Mouse (Mus musculus) heart, postnatal 0 days (tissue): ENCODE results near the gene Map2k6. TPM values are rescaled to one million over a fixed set of nuclear protein-coding genes. Genes with fewer than 3 reads are reported as not detected.

ENCODE experiments used
- ATAC-seq: fragments of 200-750 bp; cut with Nextera tagmentation; 2 replicates; pipeline ENCODE4 v1.8.0; 2017; ENCODE audit warnings: low read depth, moderate number of reproducible peaks, moderate library complexity; ENCODE audit not compliant: insufficient read depth
- DNase-seq: peaks from one replicate; pipeline ENCODE4 v3.0.0-alpha.2; 2016; ENCODE audit warnings: low spot score
- H3K27ac ChIP-seq: fragments of 300-500 bp; sonication (generic); 2 replicates; pipeline ENCODE4 v1.5.1; 2014; ENCODE audit warnings: low read depth, mild to moderate bottlenecking
- H3K27me3 ChIP-seq: fragments of 300-500 bp; sonication (generic); 2 replicates; pipeline ENCODE4 v1.6.1; 2014; ENCODE audit warnings: low read length, mixed read lengths; ENCODE audit not compliant: control insufficient read depth, insufficient read depth
- H3K36me3 ChIP-seq: fragments of 300-500 bp; sonication (generic); replicated peaks from 2 replicates; pipeline ENCODE4 v1.6.1; 2014; ENCODE audit warnings: low read length, mixed read lengths; ENCODE audit not compliant: control insufficient read depth, insufficient read depth
- H3K4me1 ChIP-seq: fragments of 300-500 bp; sonication (generic); 2 replicates; pipeline ENCODE4 v1.6.1; 2014; ENCODE audit warnings: antibody characterized with exemption; ENCODE audit not compliant: control insufficient read depth, insufficient read depth
- H3K4me2 ChIP-seq: fragments of 300-500 bp; sonication (generic); 2 replicates; pipeline ENCODE4 v1.6.1; 2014; ENCODE audit warnings: low read depth, mild to moderate bottlenecking, low read length, moderate library complexity
- H3K4me3 ChIP-seq: fragments of 300-500 bp; sonication (generic); 2 replicates; pipeline ENCODE4 v1.5.1; 2014; ENCODE audit warnings: low read depth, low read length
- H3K9ac ChIP-seq: fragments of 300-500 bp; sonication (generic); replicated peaks from 2 replicates; pipeline ENCODE4 v1.6.1; 2014; ENCODE audit warnings: low read depth, low read length, mixed read lengths
- H3K9me3 ChIP-seq: fragments of 300-500 bp; sonication (generic); replicated peaks from 2 replicates; pipeline ENCODE4 v1.6.1; 2016; ENCODE audit warnings: low read length; ENCODE audit not compliant: control insufficient read depth
- CTCF ChIP-seq: IDR thresholded peaks from 2 replicates; pipeline ENCODE4 v1.5.1; 2016; ENCODE audit warnings: antibody characterized with exemption, control low read depth, low read depth
- EP300 ChIP-seq: IDR thresholded peaks from 2 replicates; pipeline ENCODE4 v1.6.1; 2016; ENCODE audit warnings: antibody characterized with exemption, low read depth
- WGBS: fragments of 180-500 bp; shearing (Covaris S2); extraction: QIAGEN DNeasy Blood & Tissue Kit; methylation state at CpG from one replicate; pipeline ENCODE4 v1.1.7; 2014; 5-methylcytosine and 5-hydroxymethylcytosine counted together
- polyA plus RNA-seq: library from polyadenylated mRNA; unstranded; fragments of >200 nt; fragmentation: Nextera tagmentation; extraction: Ambion mirVana; gene quantifications from 2 replicates; pipeline ENCODE4 v1.2.1, GENCODE M21; 2015
- total RNA-seq: library from RNA; depleted of rRNA; stranded (reverse); fragments of >200 nt; gene quantifications from 2 replicates; pipeline ENCODE4 v1.2.3, GENCODE M21; 2014; ENCODE audit warnings: low replicate concordance

Gene Map2k6
- total and polyA plus RNA-seq, 2 experiments from 2014 or later, result 9.3 to 17.4 TPM

DNA sequence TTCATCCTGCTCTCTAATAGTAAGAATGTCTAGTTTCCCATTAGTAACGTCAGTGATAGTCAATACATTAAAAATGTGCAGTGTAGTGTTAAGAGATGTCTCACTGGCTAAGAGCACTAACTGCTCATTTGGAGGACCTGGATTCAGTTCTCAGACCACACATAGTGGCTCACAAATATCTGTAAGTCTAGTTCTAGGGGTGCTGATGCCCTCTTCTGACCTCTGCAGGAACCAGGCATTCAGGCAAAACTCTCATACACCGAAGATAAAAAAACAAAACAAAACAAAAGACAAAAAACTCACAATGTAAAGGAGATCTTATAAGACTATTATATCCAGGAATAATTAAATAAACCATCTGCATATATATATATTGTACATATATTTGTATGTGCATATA, 72.4 kb downstream of the Map2k6 start:
- ATAC-seq (no peak), DNase-seq (no peak)
- Histone ChIP-seq H3K27ac (no peak overlapping the region), H3K27me3 (no peaks in the 10 kb centered on the region), H3K9me3 (no peaks in the 10 kb centered on the region), H3K4me3 (no peak overlapping the region), H3K4me2 (no peak overlapping the region), H3K9ac (no peak overlapping the region), H3K4me1 (0 out of 2 replicates have a peak, but pooled peaks cover 2% of the 10 kb centered on the region), H3K36me3 (no peaks in the 10 kb centered on the region)
- TF ChIP-seq CTCF (no peak), EP300 (no peak)
- WGBS, result 87% methylated on average over 2 of the region's 2 CpGs

GRCm38 (mm10) chr11:110472078-110472477, 73.2 kb downstream of the Map2k6 start:
- no peaks in the 10 kb centered on the region for H3K36me3 ChIP-seq
- H3K9me3 ChIP-seq, result no peaks in the 10 kb centered on the region
- no peak overlapping the region for H3K27ac ChIP-seq
- TF ChIP-seq EP300, result no peak
- TF ChIP-seq CTCF, result no peak
- WGBS, result 83% methylated on average over 5 of the region's 5 CpGs
- DNase-seq, result no peak
- H3K27me3 ChIP-seq, result no peaks in the 10 kb centered on the region
- no peak overlapping the region for H3K9ac ChIP-seq
- H3K4me1 ChIP-seq, result 0 out of 2 replicates have a peak, but pooled peaks cover 4% of the 10 kb centered on the region
- H3K4me2 ChIP-seq, result no peak overlapping the region
- ATAC-seq, result no peak
- no peak overlapping the region for H3K4me3 ChIP-seq

GRCm38 (mm10) chr11:110473495-110473894, 74.6 kb downstream of the Map2k6 start:
- Histone ChIP-seq H3K36me3 (no peaks in the 10 kb centered on the region), H3K4me1 (peaks cover 14% of the 10 kb centered on the region), H3K27ac (no peak overlapping the region), H3K9ac (no peak overlapping the region), H3K27me3 (no peaks in the 10 kb centered on the region), H3K4me3 (no peak overlapping the region), H3K4me2 (no peak overlapping the region), H3K9me3 (no peaks in the 10 kb centered on the region)
- 87% methylated on average over 16 of the region's 16 CpGs for WGBS
- no peak for ATAC-seq
- DNase-seq, result no peak
- TF ChIP-seq CTCF, result no peak
- TF ChIP-seq EP300, result no peak

- Histone ChIP-seq H3K9ac (no peak overlapping the region), H3K27ac (no peak overlapping the region), H3K36me3 (no peaks in the 10 kb centered on the region), H3K4me2 (no peak overlapping the region), H3K4me1 (peaks cover 20% of the 10 kb centered on the region), H3K4me3 (no peak overlapping the region), H3K9me3 (no peaks in the 10 kb centered on the region), H3K27me3 (no peaks in the 10 kb centered on the region)
- no peak for DNase-seq
- no peak for ATAC-seq
- whole genome bisulfite sequencing, result 49% methylated on average over 5 of the region's 5 CpGs
- TF ChIP-seq EP300 (no peak), CTCF (no peak)
Measured at GRCm38 (mm10) chr11:110476361-110477151, 77.6 kb downstream of the Map2k6 start.

DNA sequence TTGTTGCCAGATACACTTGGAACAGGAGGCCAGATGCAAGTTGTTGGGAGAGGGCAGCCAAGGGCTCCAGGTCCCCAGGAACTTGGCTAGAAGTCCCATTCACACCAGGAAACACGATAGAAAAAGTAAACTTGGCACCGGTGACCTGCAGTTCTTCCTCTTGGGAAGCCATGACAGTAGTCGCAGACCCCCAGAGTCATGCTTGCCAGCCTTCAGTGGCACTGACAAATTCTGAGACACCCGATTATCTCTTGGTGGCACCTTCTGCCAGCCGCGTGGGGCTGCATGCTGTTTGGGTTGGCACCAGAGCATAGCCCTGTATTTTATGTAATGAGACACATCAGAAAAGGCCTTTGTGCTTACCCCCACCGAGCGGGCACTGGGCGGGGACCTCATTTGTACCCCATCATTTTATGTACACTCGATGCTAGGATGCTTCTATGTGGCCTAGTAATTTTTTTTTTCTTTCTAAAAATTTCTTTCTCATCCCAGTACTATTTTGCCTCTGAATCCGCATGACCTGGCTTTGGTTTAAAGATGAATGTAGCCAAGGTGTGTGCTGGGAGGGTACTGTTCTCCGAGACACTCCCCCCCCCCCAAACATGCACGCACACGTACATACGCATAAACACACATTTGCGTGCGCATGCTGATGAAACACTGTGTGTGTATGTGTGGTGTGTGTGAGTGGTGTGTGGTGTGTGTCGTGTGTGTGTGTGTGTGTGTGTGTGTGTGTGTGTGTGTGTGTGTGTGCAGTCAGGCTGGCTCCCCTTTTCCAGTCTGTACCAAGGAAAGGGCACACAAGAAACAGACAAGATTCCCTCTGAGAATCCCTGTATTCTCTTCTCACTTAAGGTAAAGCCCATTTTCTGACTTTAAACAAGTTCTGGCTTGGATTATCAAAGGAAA, 79.3 kb downstream of the Map2k6 start:
- H3K4me1 ChIP-seq, result peaks cover 20% of the 10 kb centered on the region
- no peak overlapping the region for H3K4me2 ChIP-seq
- no peaks in the 10 kb centered on the region for H3K9me3 ChIP-seq
- no peak overlapping the region for H3K4me3 ChIP-seq
- no peak for DNase-seq
- no peak overlapping the region for H3K9ac ChIP-seq
- TF ChIP-seq EP300 (no peak), CTCF (no peak)
- no peak for ATAC-seq
- no peaks in the 10 kb centered on the region for H3K27me3 ChIP-seq
- H3K27ac ChIP-seq, result no peak overlapping the region
- no peaks in the 10 kb centered on the region for H3K36me3 ChIP-seq
- 71% methylated on average over 18 of the region's 18 CpGs for WGBS
